Mouse (Mus musculus) brain, embryonic 14.5 days (tissue): ENCODE results near the gene Pnpla2.

Source experiments
- CTCF ChIP-seq: fragments of 200-500 bp; IDR thresholded peaks from 2 replicates; pipeline ENCODE4 v1.5.1; 2012; ENCODE audit warnings: inconsistent platforms, mild to moderate bottlenecking, moderate library complexity, borderline replicate concordance; ENCODE audit not compliant: insufficient read depth, insufficient read length; ENCODE audit errors: extremely low read depth
- POLR2A ChIP-seq: fragments of 200-500 bp; IDR thresholded peaks from 2 replicates; pipeline ENCODE4 v1.6.1; 2012; ENCODE audit warnings: mild to moderate bottlenecking, inconsistent platforms, borderline replicate concordance; ENCODE audit not compliant: poor library complexity, insufficient read depth, insufficient read length, severe bottlenecking; ENCODE audit errors: extremely low read depth

DNA sequence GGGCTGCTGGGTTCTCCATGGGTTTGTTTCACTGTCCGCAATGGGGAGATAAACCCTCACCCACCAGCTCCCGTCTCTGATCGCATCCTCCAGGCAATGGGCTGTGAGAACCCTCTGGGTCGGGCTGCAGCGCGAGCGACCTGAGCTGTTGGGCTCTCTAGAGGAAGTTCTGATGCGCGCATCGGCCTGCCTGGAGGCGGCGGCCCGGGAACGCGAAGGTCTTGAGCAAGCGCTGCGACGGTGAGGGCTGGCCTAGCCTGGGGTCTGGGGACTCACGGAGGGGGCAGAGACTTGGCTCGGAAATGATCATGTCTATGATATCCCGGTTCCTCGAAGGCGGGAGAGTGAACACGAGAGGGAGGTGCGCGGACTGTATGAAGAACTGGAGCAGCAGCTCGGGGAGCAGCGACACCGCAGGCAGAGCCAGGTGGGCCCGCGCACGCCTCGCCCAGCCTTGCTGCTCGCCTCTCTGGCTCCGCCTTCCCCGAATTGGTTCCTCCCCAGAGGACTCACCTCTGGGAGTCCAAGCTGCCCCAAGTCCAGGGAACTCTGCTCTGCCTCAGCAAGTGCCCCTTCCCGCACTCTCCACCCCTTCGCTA lies 9.7 kb downstream of the Pnpla2 start:
- TF ChIP-seq POLR2A: no peak
- TF ChIP-seq CTCF: no peak
